Mouse (Mus musculus): ENCODE data around the gene Zfp458. TPM values are rescaled to one million over a fixed set of nuclear protein-coding genes. Genes with fewer than 3 reads are reported as not detected.

Zfp458 gene
- total and polyA plus RNA-seq, 2 experiments from 2014 or later, result 0.82 to 1.3 TPM

DNA sequence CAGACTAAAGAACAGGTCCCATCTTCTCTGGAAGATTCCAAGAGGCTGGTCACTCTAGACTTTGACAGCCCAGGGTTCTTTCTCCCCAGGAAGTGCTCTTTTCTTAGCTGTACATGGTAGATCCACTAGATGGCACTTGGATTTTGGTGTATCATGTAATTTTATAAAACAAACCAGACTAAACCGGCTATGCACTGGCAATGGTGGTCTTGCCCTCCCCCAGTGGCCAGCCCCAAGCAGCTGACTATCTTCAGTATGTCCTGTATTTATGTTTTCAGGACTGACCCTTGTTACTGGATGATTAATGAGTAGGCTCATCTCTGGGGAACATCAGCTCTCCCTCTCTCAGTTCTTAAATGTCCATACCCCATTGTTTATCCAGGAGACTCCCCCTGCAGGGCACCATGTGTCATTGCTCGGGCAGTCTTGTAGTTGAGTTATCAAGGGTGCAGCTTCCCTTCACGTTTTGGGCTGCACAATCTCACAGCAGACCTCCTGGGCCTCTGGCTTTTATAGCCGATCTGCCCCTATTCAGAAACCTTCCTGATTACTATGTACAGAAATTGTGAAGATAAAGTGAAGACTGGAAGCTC lies 64.2 kb downstream of the Zfp458 start:
- DNase-seq (ENCODE audit: low spot score), result no peak
- peaks cover 9% of the 10 kb centered on the region; the same call in 1 of the 2 replicates for H3K9me3 ChIP-seq (replicated peaks; ENCODE audit: control insufficient read depth, low read length)
- no peaks in the 10 kb centered on the region for H3K27me3 ChIP-seq (ENCODE audit: control insufficient read depth, insufficient read depth, low read length)
- H3K4me3 ChIP-seq (ENCODE audit: low read depth, low read length), result no peak overlapping the region
- no peak overlapping the region for H3K27ac ChIP-seq (ENCODE audit: low read depth)
- no peak for TF ChIP-seq EP300 (IDR thresholded peaks at IDR 0.05; ENCODE audit: low read depth)
- no peak for TF ChIP-seq CTCF (IDR thresholded peaks at IDR 0.05; ENCODE audit: low read depth)
- 54% methylated on average over 4 of the region's 4 CpGs for WGBS
- no peak overlapping the region for H3K9ac ChIP-seq (replicated peaks; ENCODE audit: low read depth, low read length)
- H3K36me3 ChIP-seq (replicated peaks; ENCODE audit: control insufficient read depth, insufficient read depth, low read length), result no peaks in the 10 kb centered on the region
- no peaks in the 10 kb centered on the region for H3K4me1 ChIP-seq (ENCODE audit: control insufficient read depth, insufficient read depth)
- H3K4me2 ChIP-seq (ENCODE audit: low read depth, low read length), result no peak overlapping the region
- ATAC-seq (ENCODE audit: insufficient read depth, low read depth), result no peak

Other genes with a start within 250 kb of the Zfp458 start
- 0.12 and 1.0 TPM in 2 replicates for gene Zfp712, start 217.3 kb downstream of the Zfp458 start, total RNA-seq (2014; rRNA removed; ENCODE audit: low replicate concordance)
- 1.3 and 1.4 TPM in 2 replicates for gene Zfp712, start 217.3 kb downstream of the Zfp458 start, polyA plus RNA-seq (2015; fragmentation: Nextera tagmentation; extraction: Ambion mirVana)
- 2.8 TPM in 1 of 2 replicates, not detected in the other for gene Zfp708, start 180.5 kb downstream of the Zfp458 start, total RNA-seq (2014; rRNA removed; ENCODE audit: low replicate concordance)
- gene Zfp708, start 180.5 kb downstream of the Zfp458 start, polyA plus RNA-seq (2015; fragmentation: Nextera tagmentation; extraction: Ambion mirVana), result 2.4 and 2.6 TPM in 2 replicates
- 1.3 TPM in 1 of 2 replicates, not detected in the other for gene Gm28557, start 169.9 kb downstream of the Zfp458 start, total RNA-seq (2014; rRNA removed; ENCODE audit: low replicate concordance)
- gene Gm28557, start 169.9 kb downstream of the Zfp458 start, polyA plus RNA-seq (2015; fragmentation: Nextera tagmentation; extraction: Ambion mirVana), result 0.60 and 0.89 TPM in 2 replicates
- gene Rslcan18, start 162.2 kb downstream of the Zfp458 start, total RNA-seq (2014; rRNA removed; ENCODE audit: low replicate concordance), result 0.15 TPM in 1 of 2 replicates, not detected in the other
- gene Rslcan18, start 162.2 kb downstream of the Zfp458 start, polyA plus RNA-seq (2015; fragmentation: Nextera tagmentation; extraction: Ambion mirVana), result 0.16 and 0.22 TPM in 2 replicates
- gene Zfp759, start 156.8 kb downstream of the Zfp458 start, total RNA-seq (2014; rRNA removed; ENCODE audit: low replicate concordance), result 0.08 and 0.11 TPM in 2 replicates
- 1.2 TPM in 2 replicates for gene Zfp759, start 156.8 kb downstream of the Zfp458 start, polyA plus RNA-seq (2015; fragmentation: Nextera tagmentation; extraction: Ambion mirVana)
- 0.73 and 1.4 TPM in 2 replicates for gene Rsl1, start 105.3 kb downstream of the Zfp458 start, total RNA-seq (2014; rRNA removed; ENCODE audit: low replicate concordance)
- 3.2 and 3.5 TPM in 2 replicates for gene Rsl1, start 105.3 kb downstream of the Zfp458 start, polyA plus RNA-seq (2015; fragmentation: Nextera tagmentation; extraction: Ambion mirVana)
- 0.27 and 0.66 TPM in 2 replicates for gene Zfp455, start 84.0 kb downstream of the Zfp458 start, total RNA-seq (2014; rRNA removed; ENCODE audit: low replicate concordance)
- 0.48 and 0.59 TPM in 2 replicates for gene Zfp455, start 84.0 kb downstream of the Zfp458 start, polyA plus RNA-seq (2015; fragmentation: Nextera tagmentation; extraction: Ambion mirVana)
- not detected in 2 replicates for gene Zfp457, start 28.0 kb upstream of the Zfp458 start, total RNA-seq (2014; rRNA removed; ENCODE audit: low replicate concordance)
- gene Zfp457, start 28.0 kb upstream of the Zfp458 start, polyA plus RNA-seq (2015; fragmentation: Nextera tagmentation; extraction: Ambion mirVana), result 0.86 and 1.3 TPM in 2 replicates
- 0.54 and 2.7 TPM in 2 replicates for gene Zfp595, start 54.1 kb upstream of the Zfp458 start, total RNA-seq (2014; rRNA removed; ENCODE audit: low replicate concordance)
- gene Zfp595, start 54.1 kb upstream of the Zfp458 start, polyA plus RNA-seq (2015; fragmentation: Nextera tagmentation; extraction: Ambion mirVana), result 0.61 and 0.91 TPM in 2 replicates
- gene Gm28044, start 82.1 kb upstream of the Zfp458 start, total RNA-seq (2014; rRNA removed; ENCODE audit: low replicate concordance), result not detected in 2 replicates
- gene Gm28044, start 82.1 kb upstream of the Zfp458 start, polyA plus RNA-seq (2015; fragmentation: Nextera tagmentation; extraction: Ambion mirVana), result 0.30 TPM in 1 of 2 replicates, not detected in the other
- gene Zfp953, start 82.1 kb upstream of the Zfp458 start, total RNA-seq (2014; rRNA removed; ENCODE audit: low replicate concordance), result 0.84 and 2.7 TPM in 2 replicates
- gene Zfp953, start 82.1 kb upstream of the Zfp458 start, polyA plus RNA-seq (2015; fragmentation: Nextera tagmentation; extraction: Ambion mirVana), result 0.31 and 0.47 TPM in 2 replicates
- 0.39 TPM in 1 of 2 replicates, not detected in the other for gene Gm28041, start 97.3 kb upstream of the Zfp458 start, total RNA-seq (2014; rRNA removed; ENCODE audit: low replicate concordance)
- 0.44 and 0.57 TPM in 2 replicates for gene Gm28041, start 97.3 kb upstream of the Zfp458 start, polyA plus RNA-seq (2015; fragmentation: Nextera tagmentation; extraction: Ambion mirVana)
- gene Zfp456, start 97.3 kb upstream of the Zfp458 start, total RNA-seq (2014; rRNA removed; ENCODE audit: low replicate concordance), result 0.70 and 7.8 TPM in 2 replicates
- 0.53 and 0.58 TPM in 2 replicates for gene Zfp456, start 97.3 kb upstream of the Zfp458 start, polyA plus RNA-seq (2015; fragmentation: Nextera tagmentation; extraction: Ambion mirVana)
- 0.66 and 14.2 TPM in 2 replicates for gene Zfp429, start 121.4 kb upstream of the Zfp458 start, total RNA-seq (2014; rRNA removed; ENCODE audit: low replicate concordance)
- gene Zfp429, start 121.4 kb upstream of the Zfp458 start, polyA plus RNA-seq (2015; fragmentation: Nextera tagmentation; extraction: Ambion mirVana), result 3.0 and 3.4 TPM in 2 replicates
- gene Zfp459, start 143.0 kb upstream of the Zfp458 start, total RNA-seq (2014; rRNA removed; ENCODE audit: low replicate concordance), result not detected in 2 replicates
- 0.10 and 0.18 TPM in 2 replicates for gene Zfp459, start 143.0 kb upstream of the Zfp458 start, polyA plus RNA-seq (2015; fragmentation: Nextera tagmentation; extraction: Ambion mirVana)
- 0.70 and 6.4 TPM in 2 replicates for gene Zfp874a, start 173.2 kb upstream of the Zfp458 start, total RNA-seq (2014; rRNA removed; ENCODE audit: low replicate concordance)
- 3.6 and 4.2 TPM in 2 replicates for gene Zfp874a, start 173.2 kb upstream of the Zfp458 start, polyA plus RNA-seq (2015; fragmentation: Nextera tagmentation; extraction: Ambion mirVana)
- 7.4 and 21.7 TPM in 2 replicates for gene Zfp874b, start 205.8 kb upstream of the Zfp458 start, total RNA-seq (2014; rRNA removed; ENCODE audit: low replicate concordance)
- 1.5 and 4.3 TPM in 2 replicates for gene Zfp874b, start 205.8 kb upstream of the Zfp458 start, polyA plus RNA-seq (2015; fragmentation: Nextera tagmentation; extraction: Ambion mirVana)
- 0.11 and 1.7 TPM in 2 replicates for gene Zfp58, start 222.1 kb upstream of the Zfp458 start, total RNA-seq (2014; rRNA removed; ENCODE audit: low replicate concordance)
- 4.1 and 4.6 TPM in 2 replicates for gene Zfp58, start 222.1 kb upstream of the Zfp458 start, polyA plus RNA-seq (2015; fragmentation: Nextera tagmentation; extraction: Ambion mirVana)
- gene Gm26965, start 247.7 kb upstream of the Zfp458 start, total RNA-seq (2014; rRNA removed; ENCODE audit: low replicate concordance), result not detected in 2 replicates
- 0.11 TPM in 1 of 2 replicates, not detected in the other for gene Gm26965, start 247.7 kb upstream of the Zfp458 start, polyA plus RNA-seq (2015; fragmentation: Nextera tagmentation; extraction: Ambion mirVana)
- gene Zfp87, start 247.7 kb upstream of the Zfp458 start, total RNA-seq (2014; rRNA removed; ENCODE audit: low replicate concordance), result 7.9 and 10.7 TPM in 2 replicates
- gene Zfp87, start 247.7 kb upstream of the Zfp458 start, polyA plus RNA-seq (2015; fragmentation: Nextera tagmentation; extraction: Ambion mirVana), result 25.2 and 28.2 TPM in 2 replicates